Mouse (Mus musculus) olfactory bulb, adult 2 months (tissue): ENCODE measurements around the gene Ttc16. TPM values are rescaled to one million over a fixed set of nuclear protein-coding genes. Genes with fewer than 3 reads are reported as not detected.

Experiments
- H3K27ac ChIP-seq: fragments of 200-500 bp; 2 replicates; pipeline ENCODE4 v1.5.1; 2012; ENCODE audit warnings: low read depth, low read length; ENCODE audit not compliant: insufficient read depth
- H3K4me1 ChIP-seq: fragments of 200-500 bp; 2 replicates; pipeline ENCODE4 v1.6.1; 2012; ENCODE audit warnings: low read length; ENCODE audit not compliant: control insufficient read depth, insufficient read depth
- H3K4me3 ChIP-seq: fragments of 200-500 bp; 2 replicates; pipeline ENCODE4 v1.5.1; 2012; ENCODE audit warnings: mild to moderate bottlenecking, low read depth, low read length, moderate library complexity; ENCODE audit not compliant: insufficient read depth
- CTCF ChIP-seq: fragments of 200-500 bp; IDR thresholded peaks from 2 replicates; pipeline ENCODE4 v1.5.1; 2012; ENCODE audit warnings: low read depth, mild to moderate bottlenecking, low read length, moderate library complexity; ENCODE audit not compliant: insufficient read depth
- POLR2A ChIP-seq: fragments of 200-500 bp; IDR thresholded peaks from 2 replicates; pipeline ENCODE4 v1.6.1; 2012; ENCODE audit warnings: mild to moderate bottlenecking, low read depth, low read length, moderate library complexity; ENCODE audit not compliant: insufficient read depth
- WGBS: fragments of 180-500 bp; shearing (Covaris S2); methylation state at CpG from one replicate; pipeline ENCODE4 v1.1.7; 2018; 5-methylcytosine and 5-hydroxymethylcytosine counted together
- polyA plus RNA-seq: library from polyadenylated mRNA; stranded (reverse); fragments of >200 nt; gene quantifications from 2 replicates; pipeline ENCODE4 v1.2.4, GENCODE M21; 2012; ENCODE audit warnings: low replicate concordance; ENCODE audit not compliant: missing spikeins, insufficient read depth, insufficient read length

Ttc16 gene
- not detected in 2 replicates for polyA plus RNA-seq

GRCm38 (mm10) chr2:32775359-32776074 is at the start of gene Ttc16, which contains the start of gene Ptrh1:
TSS of gene Ttc16 (minus strand) at chr2:32775633.
TSS of gene Ptrh1 (plus strand) at chr2:32775786.
- under 1% methylated on average over 46 of the region's 46 CpGs for WGBS
- TF ChIP-seq CTCF, result no peak
- TF ChIP-seq POLR2A, result no peak
- peak within 1 kb of the TSS; percentile 70; the same call in 1 of the 2 replicates for H3K27ac ChIP-seq
- peak within 1 kb of the TSS; percentile 84 for H3K4me3 ChIP-seq
- peaks cover 19% of the 10 kb centered on the region for H3K4me1 ChIP-seq

GRCm38 (mm10) chr2:32824778-32825177 is 49.3 kb upstream of the Ttc16 start:
- H3K27ac ChIP-seq, result no peak overlapping the region
- no peak overlapping the region for H3K4me3 ChIP-seq
- 64% methylated on average over 1 of the region's 1 CpGs for WGBS
- TF ChIP-seq POLR2A (no peak), CTCF (no peak)
- H3K4me1 ChIP-seq, result peaks cover 40% of the 10 kb centered on the region

GRCm38 (mm10) chr2:32824181-32824580 is 48.7 kb upstream of the Ttc16 start:
- Histone ChIP-seq H3K27ac (no peak overlapping the region; the same call in 1 of the 2 replicates), H3K4me1 (peaks cover 36% of the 10 kb centered on the region), H3K4me3 (no peak overlapping the region)
- 52% methylated on average over 8 of the region's 8 CpGs for WGBS
- TF ChIP-seq CTCF, result no peak
- TF ChIP-seq POLR2A, result no peak

GRCm38 (mm10) chr2:32823579-32824154 is 48.2 kb upstream of the Ttc16 start:
- peaks cover 35% of the 10 kb centered on the region for H3K4me1 ChIP-seq
- peak overlapping the region; percentile 30 for H3K27ac ChIP-seq
- 48% methylated on average over 8 of the region's 8 CpGs for WGBS
- no peak for TF ChIP-seq POLR2A
- TF ChIP-seq CTCF, result no peak
- no peak overlapping the region for H3K4me3 ChIP-seq

- no peak overlapping the region for H3K4me3 ChIP-seq
- H3K27ac ChIP-seq, result peak overlapping the region; percentile 30
- no peak for TF ChIP-seq CTCF
- no peak for TF ChIP-seq POLR2A
- H3K4me1 ChIP-seq, result peaks cover 35% of the 10 kb centered on the region
- 68% methylated on average over 11 of the region's 11 CpGs for WGBS
These were observed 47.7 kb upstream of the Ttc16 start for GRCm38 (mm10) chr2:32823153-32823552.

- H3K27ac ChIP-seq, result no peak overlapping the region
- 80% methylated on average over 6 of the region's 6 CpGs for WGBS
- no peak for TF ChIP-seq CTCF
- TF ChIP-seq POLR2A, result no peak
- H3K4me1 ChIP-seq, result peaks cover 38% of the 10 kb centered on the region
- H3K4me3 ChIP-seq, result no peak overlapping the region
These were observed 47.2 kb upstream of the Ttc16 start for GRCm38 (mm10) chr2:32822643-32823042.

- WGBS, result 51% methylated on average over 11 of the region's 11 CpGs
- Histone ChIP-seq H3K27ac (no peak overlapping the region), H3K4me1 (peaks cover 45% of the 10 kb centered on the region), H3K4me3 (no peak overlapping the region)
- TF ChIP-seq POLR2A, result no peak
- TF ChIP-seq CTCF, result no peak
These were observed 45.8 kb upstream of the Ttc16 start for GRCm38 (mm10) chr2:32821041-32821802.

GRCm38 (mm10) chr2:32818208-32818607 is 42.8 kb upstream of the Ttc16 start:
- Histone ChIP-seq H3K4me3 (no peak overlapping the region), H3K27ac (no peak overlapping the region), H3K4me1 (peaks cover 35% of the 10 kb centered on the region)
- 88% methylated on average over 5 of the region's 5 CpGs for WGBS
- no peak for TF ChIP-seq POLR2A
- no peak for TF ChIP-seq CTCF

- no peak overlapping the region for H3K4me3 ChIP-seq
- 44% methylated on average over 7 of the region's 7 CpGs for WGBS
- H3K27ac ChIP-seq, result peak overlapping the region; percentile 52
- H3K4me1 ChIP-seq, result peaks cover 29% of the 10 kb centered on the region
- no peak for TF ChIP-seq POLR2A
- no peak for TF ChIP-seq CTCF
These were observed 42.2 kb upstream of the Ttc16 start for GRCm38 (mm10) chr2:32817589-32817988.
